Mouse (Mus musculus): ENCODE data around the gene Mfsd5. TPM values are rescaled to one million over a fixed set of nuclear protein-coding genes. Genes with fewer than 3 reads are reported as not detected.

Gene Mfsd5
- polyA plus RNA-seq, 1 experiment = not detected

DNA sequence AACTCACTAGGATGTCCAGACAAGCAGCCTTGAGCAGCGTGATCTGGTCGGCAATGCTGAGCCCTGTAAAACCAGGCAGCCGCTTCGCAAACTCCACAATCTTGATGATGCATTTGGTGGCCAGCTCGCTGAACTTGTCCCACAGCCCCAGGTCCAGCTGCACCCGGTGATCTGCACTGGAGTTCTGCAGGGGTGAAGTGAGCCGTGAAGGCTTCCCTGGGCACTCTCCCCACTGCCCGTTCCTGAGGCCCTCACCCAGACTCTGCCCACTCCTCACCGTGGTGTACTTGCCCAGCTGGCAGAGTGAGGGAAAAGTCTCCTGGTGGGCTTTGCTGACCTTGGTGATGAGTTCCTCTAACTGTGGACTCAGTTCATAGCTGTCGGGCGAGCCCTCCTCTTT is 39.4 kb upstream of the Mfsd5 start:
- 81% methylated on average over 11 of the region's 11 CpGs for WGBS
- H3K27ac ChIP-seq (ENCODE audit: insufficient read depth, low read depth, low read length) = no peak overlapping the region

DNA sequence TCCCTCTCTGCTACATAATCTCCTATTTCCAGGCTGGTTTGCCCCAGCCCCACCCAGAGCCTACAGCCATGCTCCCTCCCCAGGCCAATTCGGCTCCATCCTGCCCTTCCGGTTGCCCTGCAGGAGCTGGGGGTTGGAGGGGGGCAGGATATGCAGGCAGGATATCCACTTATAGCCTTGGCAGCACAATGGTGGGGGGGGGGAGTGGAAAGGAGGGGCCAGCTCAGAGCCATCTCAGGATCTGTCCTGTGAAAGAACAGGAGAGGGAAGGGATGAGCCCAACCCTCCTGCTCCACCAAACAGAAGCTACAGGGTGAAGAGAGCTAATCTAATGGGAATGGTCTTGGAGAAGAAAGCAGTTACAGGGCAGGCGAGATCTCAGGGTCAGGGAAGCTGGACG is 38.6 kb upstream of the Mfsd5 start:
- TF ChIP-seq CTCF (IDR thresholded peaks at IDR 0.05; ENCODE audit: insufficient read depth, low read depth, low read length) (no peak), POLR2A (IDR thresholded peaks at IDR 0.05; ENCODE audit: insufficient read depth, low read depth, low read length) (no peak)
- WGBS = 79% methylated on average over 4 of the region's 4 CpGs

More for the DNA sequence above, 39.4 kb upstream of the Mfsd5 start:
- H3K4me1 ChIP-seq (ENCODE audit: control insufficient read depth, insufficient read depth, low read length) = peaks cover 18% of the 10 kb centered on the region
- TF ChIP-seq POLR2A (IDR thresholded peaks at IDR 0.05; ENCODE audit: insufficient read depth, low read depth, low read length) = no peak
- TF ChIP-seq CTCF (IDR thresholded peaks at IDR 0.05; ENCODE audit: insufficient read depth, low read depth, low read length) = no peak
- no peak overlapping the region for H3K4me3 ChIP-seq (ENCODE audit: insufficient read depth, low read depth, low read length)

DNA sequence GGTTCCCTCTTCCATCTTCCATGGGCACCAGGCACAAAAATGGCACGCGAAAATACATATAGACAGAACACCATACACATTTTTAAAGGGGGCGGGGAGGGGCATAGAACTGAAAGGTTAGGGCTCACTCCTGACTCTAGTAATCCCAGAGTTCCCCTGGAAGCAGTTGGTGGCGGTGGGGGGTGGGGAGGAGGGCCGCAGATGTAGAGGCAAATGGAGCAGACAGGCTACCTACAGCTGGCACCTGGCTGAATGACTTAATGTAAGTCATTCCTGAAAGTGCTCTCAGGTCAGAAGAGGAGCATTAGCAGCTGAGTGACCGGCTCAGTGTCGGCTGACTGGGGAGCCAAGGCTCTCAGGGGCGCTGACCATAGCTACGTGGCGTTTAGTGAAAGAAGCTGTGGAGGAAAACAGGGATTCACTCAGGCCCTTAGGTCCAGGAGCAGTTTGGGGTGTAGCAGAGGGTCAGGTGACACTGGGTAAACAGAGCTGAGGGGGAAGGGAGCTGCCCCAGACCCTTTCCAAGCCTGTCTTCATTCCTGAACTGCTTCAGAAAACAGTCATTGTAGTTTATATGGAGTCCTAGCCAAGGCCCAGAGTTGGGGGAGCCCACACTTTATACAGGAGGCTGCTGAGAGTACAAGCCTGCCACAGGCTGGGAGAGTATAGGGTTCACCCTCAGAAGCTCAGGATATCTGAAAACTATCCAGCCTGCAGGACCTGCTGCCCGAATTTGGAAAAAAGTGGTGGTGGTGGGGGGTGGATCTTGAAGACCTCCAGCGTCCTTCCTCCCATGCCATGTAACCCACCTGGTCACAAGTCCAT is 36.6 kb upstream of the Mfsd5 start:
- Histone ChIP-seq H3K4me3 (ENCODE audit: insufficient read depth, low read depth, low read length) (no peak overlapping the region), H3K4me1 (ENCODE audit: control insufficient read depth, insufficient read depth, low read length) (peaks cover 28% of the 10 kb centered on the region), H3K27ac (ENCODE audit: insufficient read depth, low read depth, low read length) (no peak overlapping the region)
- TF ChIP-seq POLR2A (IDR thresholded peaks at IDR 0.05; ENCODE audit: insufficient read depth, low read depth, low read length) = no peak
- TF ChIP-seq CTCF (IDR thresholded peaks at IDR 0.05; ENCODE audit: insufficient read depth, low read depth, low read length) = no peak
- 72% methylated on average over 12 of the region's 12 CpGs for WGBS

More for the DNA sequence above, 38.6 kb upstream of the Mfsd5 start:
- no peak overlapping the region for H3K27ac ChIP-seq (ENCODE audit: insufficient read depth, low read depth, low read length)
- H3K4me1 ChIP-seq (ENCODE audit: control insufficient read depth, insufficient read depth, low read length) = peaks cover 21% of the 10 kb centered on the region
- no peak overlapping the region for H3K4me3 ChIP-seq (ENCODE audit: insufficient read depth, low read depth, low read length)

DNA sequence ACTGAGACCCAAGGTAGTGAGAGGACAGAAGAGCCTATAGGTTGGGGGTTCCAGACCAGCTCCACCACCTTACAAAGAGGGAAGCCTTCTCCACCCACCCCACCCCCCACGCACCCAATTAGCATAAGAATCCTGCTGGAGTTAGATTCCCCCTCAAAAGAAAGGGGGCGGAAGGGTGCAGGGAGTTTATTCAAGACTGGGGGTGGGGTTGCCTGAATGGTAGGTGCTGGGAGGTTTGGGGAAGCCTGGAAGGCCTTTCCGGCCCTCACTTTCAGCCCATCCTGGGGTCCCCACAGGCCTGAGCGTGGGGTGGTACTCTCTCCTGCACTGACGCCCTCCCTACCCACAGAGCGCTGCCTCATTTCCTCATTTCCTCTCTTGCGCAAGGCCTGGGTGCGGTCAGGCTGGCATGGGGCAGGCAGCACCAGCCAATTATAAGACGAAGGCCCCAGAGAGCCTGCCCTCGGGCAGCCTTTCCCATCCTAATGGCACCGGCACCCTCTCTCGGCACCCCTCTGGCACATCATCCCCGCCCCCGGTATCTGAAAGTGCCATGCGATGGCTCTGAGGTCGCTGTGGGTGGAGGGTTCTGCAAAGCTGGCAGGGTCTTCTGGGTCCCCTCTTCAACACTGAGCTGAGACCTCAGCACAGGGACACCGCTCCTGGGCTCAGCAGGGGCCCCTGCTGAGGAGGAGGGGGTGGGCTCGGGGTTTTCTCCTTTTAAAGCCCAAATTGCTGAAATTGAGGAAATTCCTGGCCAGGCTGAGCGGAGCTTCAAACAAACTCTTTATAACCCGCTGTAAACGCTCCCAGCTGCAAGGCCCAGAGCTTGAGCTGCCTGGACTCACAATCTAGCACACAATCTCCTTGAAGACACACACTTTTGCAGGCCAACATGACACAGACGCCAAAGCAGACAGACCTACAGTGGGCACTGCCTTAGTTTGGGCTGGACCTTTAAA is 35.7 kb upstream of the Mfsd5 start:
- Histone ChIP-seq H3K4me1 (ENCODE audit: control insufficient read depth, insufficient read depth, low read length) (peaks cover 32% of the 10 kb centered on the region), H3K4me3 (ENCODE audit: insufficient read depth, low read depth, low read length) (peak overlapping the region; percentile 14)
- TF ChIP-seq CTCF (IDR thresholded peaks at IDR 0.05; ENCODE audit: insufficient read depth, low read depth, low read length) (no peak), POLR2A (IDR thresholded peaks at IDR 0.05; ENCODE audit: insufficient read depth, low read depth, low read length) (no peak)

DNA sequence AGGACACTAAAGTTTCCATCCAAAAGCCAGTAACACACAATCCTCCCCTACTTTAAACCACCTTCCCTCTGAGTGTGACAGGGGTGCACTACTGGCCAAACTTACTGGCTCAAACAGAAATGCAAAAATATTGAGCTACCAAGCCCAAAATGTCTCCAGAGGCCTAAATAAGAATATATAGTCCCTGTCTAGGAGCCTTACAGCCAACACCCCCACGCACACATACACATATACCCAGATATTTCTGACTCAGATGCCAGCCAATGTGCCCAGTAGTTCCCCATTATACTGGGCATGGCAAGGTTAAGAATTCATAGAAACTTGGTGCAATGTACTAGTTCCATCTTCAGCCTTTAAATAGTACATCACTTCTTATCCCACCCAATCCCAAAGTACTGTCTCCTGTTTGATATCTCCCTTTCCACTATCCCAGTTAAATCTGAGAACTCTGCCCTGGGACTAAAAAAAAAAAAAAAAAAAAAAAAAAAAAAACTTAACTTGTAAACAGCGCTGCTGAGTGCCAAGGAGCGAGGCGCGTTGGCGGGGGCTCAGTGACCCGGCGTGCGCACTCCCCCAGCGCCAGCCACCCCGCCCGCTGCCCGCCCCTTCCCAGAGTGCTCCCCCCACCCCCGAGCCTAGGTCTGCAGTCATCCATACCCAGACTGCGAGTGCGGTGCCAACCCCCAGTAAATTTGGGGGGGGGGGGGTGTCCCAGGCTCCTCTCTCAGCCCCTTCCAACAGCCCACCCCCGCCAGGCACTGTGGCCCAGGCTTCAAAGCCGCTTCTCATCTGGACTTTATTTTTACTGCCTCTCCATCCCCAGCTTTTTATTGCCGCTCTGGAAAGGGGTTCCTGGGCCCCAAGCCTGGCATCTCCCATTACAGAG is 34.7 kb upstream of the Mfsd5 start:
- WGBS = 13% methylated on average over 19 of the region's 19 CpGs
- H3K27ac ChIP-seq (ENCODE audit: insufficient read depth, low read depth, low read length) = peak overlapping the region; percentile 17; the same call in 1 of the 2 replicates

More for the DNA sequence above, 35.7 kb upstream of the Mfsd5 start:
- H3K27ac ChIP-seq (ENCODE audit: insufficient read depth, low read depth, low read length) = peak overlapping the region; percentile 17; the same call in 1 of the 2 replicates
- WGBS = 22% methylated on average over 22 of the region's 22 CpGs

DNA sequence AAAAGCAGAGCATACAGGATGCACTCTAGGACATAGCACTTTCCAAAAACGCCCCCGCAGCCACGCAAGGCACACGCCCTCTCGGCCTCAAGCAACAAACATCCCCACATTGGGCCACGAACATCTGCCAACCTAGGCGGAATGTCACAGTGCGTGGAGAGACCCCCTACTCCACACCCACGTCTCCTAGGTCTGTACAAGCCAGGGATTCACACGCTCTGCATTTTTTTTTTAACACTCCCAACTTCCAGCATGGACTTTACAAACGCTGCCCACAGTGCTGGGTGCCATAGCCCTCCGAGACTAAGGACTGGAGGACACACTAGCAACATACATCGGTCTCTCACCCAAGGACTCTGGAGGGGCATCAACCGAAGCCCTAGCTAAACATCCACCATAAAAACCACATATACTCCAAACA is 33.8 kb upstream of the Mfsd5 start:
- Histone ChIP-seq H3K4me1 (ENCODE audit: control insufficient read depth, insufficient read depth, low read length) (peaks cover 42% of the 10 kb centered on the region), H3K4me3 (ENCODE audit: insufficient read depth, low read depth, low read length) (peak overlapping the region; percentile 73), H3K27ac (ENCODE audit: insufficient read depth, low read depth, low read length) (0 out of 2 replicates have a peak overlapping the region, but pooled peaks have one; percentile 5)
- 10% methylated on average over 14 of the region's 14 CpGs for WGBS
- TF ChIP-seq CTCF (IDR thresholded peaks at IDR 0.05; ENCODE audit: insufficient read depth, low read depth, low read length) (no peak), POLR2A (IDR thresholded peaks at IDR 0.05; ENCODE audit: insufficient read depth, low read depth, low read length) (no peak)

More for the DNA sequence above, 34.7 kb upstream of the Mfsd5 start:
- TF ChIP-seq POLR2A (IDR thresholded peaks at IDR 0.05; ENCODE audit: insufficient read depth, low read depth, low read length) (no peak), CTCF (IDR thresholded peaks at IDR 0.05; ENCODE audit: insufficient read depth, low read depth, low read length) (no peak)
- H3K4me3 ChIP-seq (ENCODE audit: insufficient read depth, low read depth, low read length) = peak overlapping the region; percentile 73
- peaks cover 40% of the 10 kb centered on the region for H3K4me1 ChIP-seq (ENCODE audit: control insufficient read depth, insufficient read depth, low read length)

DNA sequence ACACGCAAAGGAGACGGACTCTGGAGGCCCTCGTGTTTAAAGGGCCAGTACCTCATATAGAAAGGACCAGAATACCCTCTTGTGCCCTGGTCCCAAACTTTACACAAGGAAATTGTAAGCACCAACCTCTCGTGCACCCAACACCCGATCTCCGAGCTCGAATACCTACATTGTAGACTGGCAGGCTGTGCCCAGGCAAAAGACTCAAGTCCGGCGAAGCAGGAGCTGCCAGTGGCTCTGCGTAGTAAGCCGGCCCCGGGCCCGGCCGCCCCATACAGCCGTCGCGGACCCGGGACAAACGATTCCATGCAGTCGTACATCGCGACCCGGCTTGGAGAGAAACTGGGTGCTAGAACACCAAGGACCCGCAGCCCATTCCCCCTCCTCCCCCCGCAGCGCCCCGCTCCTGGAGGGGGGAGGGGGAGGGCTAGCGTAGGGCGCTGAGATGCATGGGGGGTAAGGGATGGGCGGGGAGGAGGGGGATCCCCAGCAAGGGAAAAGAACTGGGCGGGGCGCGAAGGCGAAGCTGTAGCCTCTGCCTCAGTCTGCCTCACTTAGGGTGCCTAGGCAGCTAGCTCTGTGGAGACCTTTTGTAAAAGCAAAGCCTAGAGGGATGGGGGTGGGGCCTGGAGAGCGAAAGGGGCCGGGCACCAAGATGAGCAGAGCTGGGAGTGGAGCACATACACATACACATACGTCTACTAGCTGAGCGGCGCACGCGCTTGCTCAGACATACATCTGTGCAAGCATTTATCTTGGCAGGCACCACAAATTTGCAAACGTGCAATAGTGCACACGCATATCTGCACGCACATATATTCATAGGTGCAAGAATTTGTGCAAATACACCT is 33.1 kb upstream of the Mfsd5 start:
- Histone ChIP-seq H3K27ac (ENCODE audit: insufficient read depth, low read depth, low read length) (peak overlapping the region; percentile 88), H3K4me1 (ENCODE audit: control insufficient read depth, insufficient read depth, low read length) (peaks cover 42% of the 10 kb centered on the region), H3K4me3 (ENCODE audit: insufficient read depth, low read depth, low read length) (peak overlapping the region; percentile 73)
- WGBS = under 1% methylated on average over 41 of the region's 44 CpGs
- TF ChIP-seq CTCF (IDR thresholded peaks at IDR 0.05; ENCODE audit: insufficient read depth, low read depth, low read length) (no peak), POLR2A (IDR thresholded peaks at IDR 0.05; ENCODE audit: insufficient read depth, low read depth, low read length) (no peak)

Measured in olfactory bulb, adult 2 months (tissue).